Mouse (Mus musculus) G1E (cell line): ENCODE results near the gene Tppp.

Source experiments
- CTCF ChIP-seq: IDR thresholded peaks from 2 replicates; pipeline ENCODE4 v1.5.1; 2012; ENCODE audit warnings: low read depth, low read length, inconsistent platforms, mixed read lengths
- GATA1 ChIP-seq: IDR thresholded peaks from 2 replicates; pipeline ENCODE4 v1.6.1; 2012; ENCODE audit warnings: borderline replicate concordance, low read length, inconsistent platforms, mixed read lengths
- GATA2 ChIP-seq: IDR thresholded peaks from 2 replicates; pipeline ENCODE4 v1.6.1; 2012; ENCODE audit warnings: low read depth, low read length, inconsistent platforms, borderline replicate concordance
- POLR2AphosphoS5 ChIP-seq: IDR thresholded peaks from 2 replicates; pipeline ENCODE4 v1.6.1; 2012; ENCODE audit warnings: low read depth, low read length, inconsistent platforms; ENCODE audit not compliant: insufficient replicate concordance
- TAL1 ChIP-seq: conservative IDR thresholded peaks from 2 replicates; pipeline ENCODE4 v1.6.1; 2012; ENCODE audit warnings: low read depth, low read length, inconsistent platforms, mixed read lengths

- no peak for TF ChIP-seq CTCF
- TF ChIP-seq GATA1 = no peak
- no peak for TF ChIP-seq POLR2AphosphoS5
- TF ChIP-seq TAL1 = no peak
- no peak for TF ChIP-seq GATA2
Observed at GRCm38 (mm10) chr13:73990325-73990724, 18.9 kb upstream of the Tppp start.
